Mouse (Mus musculus) forebrain, embryonic 10.5 days (tissue): ENCODE measurements at regions not wholly inside any gene's neighbourhood (a gene's known extent, or its start where the extent isn't known, plus 50 kb on each side); places are given as distances from the start of the nearest gene placed in this dataset.
A peak's percentile ranks its signal among the peaks of the same experiment; 100 is the strongest.

Source experiments
- DNase-seq: peaks from one replicate; pipeline ENCODE4 v3.0.0-alpha.2; 2017; ENCODE audit warnings: low spot score; ENCODE audit errors: extremely low spot score
- H3K27ac ChIP-seq: fragments of 300-500 bp; sonication (generic); 2 replicates; pipeline ENCODE4 v1.5.1; 2016; ENCODE audit warnings: mild to moderate bottlenecking
- H3K27me3 ChIP-seq: fragments of 300-500 bp; sonication (generic); 2 replicates; pipeline ENCODE4 v1.6.1; 2016; ENCODE audit warnings: mild to moderate bottlenecking; ENCODE audit not compliant: poor library complexity, severe bottlenecking
- H3K36me3 ChIP-seq: fragments of 300-500 bp; sonication (generic); replicated peaks from 2 replicates; pipeline ENCODE4 v1.6.1; 2016; ENCODE audit warnings: mild to moderate bottlenecking, moderate library complexity
- H3K4me1 ChIP-seq: fragments of 300-500 bp; sonication (generic); 2 replicates; pipeline ENCODE4 v1.6.1; 2016
- H3K4me3 ChIP-seq: fragments of 300-500 bp; sonication (generic); 2 replicates; pipeline ENCODE4 v1.5.1; 2016; ENCODE audit warnings: mild to moderate bottlenecking, moderate library complexity
- H3K9me3 ChIP-seq: fragments of 300-500 bp; sonication (generic); 2 replicates; pipeline ENCODE4 v1.6.1; 2016; ENCODE audit warnings: mild to moderate bottlenecking, moderate library complexity
- WGBS: fragments of 180-500 bp; shearing (Covaris S2); methylation state at CpG from one replicate; pipeline ENCODE4 v1.1.7; 2016; 5-methylcytosine and 5-hydroxymethylcytosine counted together

GRCm38 (mm10) chr13:69867296-69868065 is 65.3 kb downstream of the Med10 start:
- Histone ChIP-seq H3K36me3 (no peaks in the 10 kb centered on the region), H3K9me3 (no peaks in the 10 kb centered on the region), H3K4me3 (no peak overlapping the region), H3K27me3 (no peaks in the 10 kb centered on the region), H3K4me1 (no peaks in the 10 kb centered on the region), H3K27ac (no peak overlapping the region)
- WGBS = 80% methylated on average over 15 of the region's 15 CpGs
- no peak for DNase-seq

GRCm38 (mm10) chr13:69896536-69896935 is 94.3 kb downstream of the Med10 start:
- H3K4me3 ChIP-seq = no peak overlapping the region
- DNase-seq = no peak
- no peaks in the 10 kb centered on the region for H3K27me3 ChIP-seq
- H3K27ac ChIP-seq = no peak overlapping the region
- no peaks in the 10 kb centered on the region for H3K9me3 ChIP-seq
- H3K36me3 ChIP-seq = no peaks in the 10 kb centered on the region
- no peaks in the 10 kb centered on the region for H3K4me1 ChIP-seq
- 27% methylated on average over 5 of the region's 5 CpGs for WGBS

- DNase-seq = no peak
- Histone ChIP-seq H3K4me3 (no peak overlapping the region), H3K4me1 (no peaks in the 10 kb centered on the region), H3K36me3 (no peaks in the 10 kb centered on the region), H3K27me3 (no peaks in the 10 kb centered on the region), H3K27ac (no peak overlapping the region), H3K9me3 (no peaks in the 10 kb centered on the region)
Measured at GRCm38 (mm10) chr13:69901139-69901538, 98.9 kb downstream of the Med10 start.

- Histone ChIP-seq H3K9me3 (no peaks in the 10 kb centered on the region), H3K27ac (no peak overlapping the region), H3K4me3 (no peak overlapping the region), H3K36me3 (no peaks in the 10 kb centered on the region), H3K4me1 (no peaks in the 10 kb centered on the region), H3K27me3 (no peaks in the 10 kb centered on the region)
- 83% methylated on average over 15 of the region's 15 CpGs for WGBS
- no peak for DNase-seq
Measured at GRCm38 (mm10) chr13:69906802-69907537, 104.8 kb downstream of the Med10 start.

GRCm38 (mm10) chr13:69915796-69916195 is 113.6 kb downstream of the Med10 start:
- no peaks in the 10 kb centered on the region for H3K36me3 ChIP-seq
- 84% methylated on average over 3 of the region's 3 CpGs for WGBS
- no peak overlapping the region for H3K4me3 ChIP-seq
- H3K4me1 ChIP-seq = peaks cover 10% of the 10 kb centered on the region
- H3K9me3 ChIP-seq = peaks cover 2% of the 10 kb centered on the region; the same call in 1 of the 2 replicates
- H3K27me3 ChIP-seq = no peaks in the 10 kb centered on the region
- no peak for DNase-seq
- no peak overlapping the region for H3K27ac ChIP-seq

- Histone ChIP-seq H3K4me1 (peaks cover 16% of the 10 kb centered on the region), H3K9me3 (no peaks in the 10 kb centered on the region)
Measured at GRCm38 (mm10) chr13:69932695-69933550, 130.7 kb downstream of the Med10 start.

GRCm38 (mm10) chr13:69933551-69933845 is 131.3 kb downstream of the Med10 start:
- Histone ChIP-seq H3K27me3 (peaks cover 13% of the 10 kb centered on the region; the same call in 1 of the 2 replicates), H3K9me3 (no peaks in the 10 kb centered on the region), H3K4me3 (peak overlapping the region; percentile 22; the same call in 1 of the 2 replicates), H3K4me1 (peaks cover 16% of the 10 kb centered on the region), H3K27ac (0 out of 2 replicates have a peak overlapping the region, but pooled peaks have one; percentile 30), H3K36me3 (no peaks in the 10 kb centered on the region)
- WGBS = 43% methylated on average over 6 of the region's 6 CpGs
- peak; percentile 77 for DNase-seq

More at GRCm38 (mm10) chr13:69932695-69933550, 130.7 kb downstream of the Med10 start:
- no peak for DNase-seq
- Histone ChIP-seq H3K27me3 (peaks cover 13% of the 10 kb centered on the region; the same call in 1 of the 2 replicates), H3K27ac (0 out of 2 replicates have a peak overlapping the region, but pooled peaks have one; percentile 30), H3K4me3 (no peak overlapping the region), H3K36me3 (no peaks in the 10 kb centered on the region)
- 72% methylated on average over 9 of the region's 9 CpGs for WGBS

GRCm38 (mm10) chr13:69939791-69940190 is 137.6 kb downstream of the Med10 start:
- no peak overlapping the region for H3K4me3 ChIP-seq
- H3K9me3 ChIP-seq = no peaks in the 10 kb centered on the region
- no peak for DNase-seq
- no peaks in the 10 kb centered on the region for H3K36me3 ChIP-seq
- no peak overlapping the region for H3K27ac ChIP-seq
- WGBS = 95% methylated on average over 4 of the region's 4 CpGs
- peaks cover 12% of the 10 kb centered on the region for H3K4me1 ChIP-seq
- H3K27me3 ChIP-seq = no peaks in the 10 kb centered on the region

GRCm38 (mm10) chr13:69944651-69945050 is 142.5 kb downstream of the Med10 start:
- Histone ChIP-seq H3K36me3 (no peaks in the 10 kb centered on the region), H3K4me1 (peaks cover 15% of the 10 kb centered on the region), H3K27me3 (no peaks in the 10 kb centered on the region), H3K9me3 (no peaks in the 10 kb centered on the region), H3K27ac (no peak overlapping the region), H3K4me3 (no peak overlapping the region)
- WGBS = 3% methylated on average over 1 of the region's 1 CpGs
- no peak for DNase-seq

GRCm38 (mm10) chr13:69946615-69947014 is 144.4 kb downstream of the Med10 start:
- Histone ChIP-seq H3K36me3 (no peaks in the 10 kb centered on the region), H3K4me1 (peaks cover 15% of the 10 kb centered on the region)
- WGBS = 88% methylated on average over 7 of the region's 7 CpGs

GRCm38 (mm10) chr13:69952061-69952460 is 149.9 kb downstream of the Med10 start:
- DNase-seq = no peak
- no peak overlapping the region for H3K4me3 ChIP-seq
- peaks cover 5% of the 10 kb centered on the region; the same call in 1 of the 2 replicates for H3K9me3 ChIP-seq
- H3K36me3 ChIP-seq = no peaks in the 10 kb centered on the region
- no peaks in the 10 kb centered on the region for H3K4me1 ChIP-seq
- 92% methylated on average over 4 of the region's 4 CpGs for WGBS
- no peaks in the 10 kb centered on the region for H3K27me3 ChIP-seq
- H3K27ac ChIP-seq = no peak overlapping the region

More at GRCm38 (mm10) chr13:69946615-69947014, 144.4 kb downstream of the Med10 start:
- Histone ChIP-seq H3K27me3 (no peaks in the 10 kb centered on the region), H3K4me3 (no peak overlapping the region), H3K9me3 (peaks cover 5% of the 10 kb centered on the region; the same call in 1 of the 2 replicates), H3K27ac (no peak overlapping the region)
- no peak for DNase-seq

- Histone ChIP-seq H3K4me3 (no peak overlapping the region), H3K27me3 (no peaks in the 10 kb centered on the region), H3K27ac (no peak overlapping the region), H3K4me1 (no peaks in the 10 kb centered on the region), H3K36me3 (no peaks in the 10 kb centered on the region), H3K9me3 (peaks cover 5% of the 10 kb centered on the region; the same call in 1 of the 2 replicates)
- WGBS = 87% methylated on average over 5 of the region's 5 CpGs
- DNase-seq = no peak
Measured at GRCm38 (mm10) chr13:69954171-69954570, 152.0 kb downstream of the Med10 start.
